Mouse (Mus musculus) CH12.LX (cell line): ENCODE measurements around the gene Mrps16.

Experiments used
- CTCF ChIP-seq, 2 experiments: IDR thresholded peaks in 1 of 2; conservative IDR thresholded peaks in 1 of 2; 2 replicates each; pipeline ENCODE4 v1.5.1; 2011 to 2012; ENCODE audit warnings: low read depth in 2 of 2, low read length in 2 of 2, improper control_type of control experiment in 1 of 2, inconsistent platforms in 1 of 2, mild to moderate bottlenecking in 1 of 2, moderate library complexity in 1 of 2
- EP300 ChIP-seq: IDR thresholded peaks from 2 replicates; pipeline ENCODE4 v1.6.1; 2011; ENCODE audit warnings: low read length, improper control_type of control experiment
- HCFC1 ChIP-seq: IDR thresholded peaks from 2 replicates; pipeline ENCODE4 v1.6.1; 2012; ENCODE audit warnings: low read depth, mild to moderate bottlenecking, inconsistent platforms, low read length, improper control_type of control experiment
- POLR2A ChIP-seq: IDR thresholded peaks from 2 replicates; pipeline ENCODE4 v1.6.1; 2011; ENCODE audit warnings: low read depth, mild to moderate bottlenecking, improper control_type of control experiment, low read length
- RAD21 ChIP-seq: IDR thresholded peaks from 2 replicates; pipeline ENCODE4 v1.6.1; 2011; ENCODE audit warnings: low read depth, mild to moderate bottlenecking, low read length, improper control_type of control experiment, moderate library complexity
- RCOR1 ChIP-seq: conservative IDR thresholded peaks from 2 replicates; pipeline ENCODE4 v1.6.1; 2012; ENCODE audit warnings: low read depth, mild to moderate bottlenecking, inconsistent platforms, low read length, improper control_type of control experiment

DNA sequence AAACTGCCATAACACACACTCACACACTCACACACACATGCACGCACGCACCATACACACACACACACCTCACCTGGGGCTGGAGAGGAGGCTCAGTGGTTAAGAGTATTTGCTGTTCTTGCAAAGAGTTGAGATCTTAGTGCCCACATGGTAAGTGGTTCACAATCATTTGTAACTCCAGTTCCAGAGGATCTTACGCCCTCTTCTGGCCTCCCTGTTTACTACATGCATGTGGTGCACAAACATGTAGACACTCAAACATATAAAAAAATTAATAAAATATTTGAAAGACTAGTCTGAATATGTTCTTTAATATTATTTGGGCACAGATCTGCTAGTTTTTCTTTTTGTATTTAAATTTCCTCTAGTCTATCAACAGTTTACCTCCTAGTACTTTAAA is 25.2 kb downstream of the Mrps16 start:
- TF ChIP-seq EP300 = no peak
- TF ChIP-seq POLR2A = no peak
- no peak; the same call in 1 of the 2 replicates for TF ChIP-seq RAD21
- TF ChIP-seq CTCF (conservative IDR thresholded peaks at IDR 0.05 in 1 of 2, IDR thresholded peaks at IDR 0.05 in 1 of 2; ENCODE audit: low read depth in 2 of 2, low read length in 2 of 2) = peak in 1 of 2 experiments; percentile 35; a peak in 2 of 4 replicates
- TF ChIP-seq RCOR1 = no peak
- no peak for TF ChIP-seq HCFC1
